Mouse (Mus musculus): ENCODE results near the gene Zbtb33. TPM values are rescaled to one million over a fixed set of nuclear protein-coding genes. Genes with fewer than 3 reads are reported as not detected.

Zbtb33 gene
- total RNA-seq (2023), result 10 to 100 TPM; 34.8 to 39.0 TPM

DNA sequence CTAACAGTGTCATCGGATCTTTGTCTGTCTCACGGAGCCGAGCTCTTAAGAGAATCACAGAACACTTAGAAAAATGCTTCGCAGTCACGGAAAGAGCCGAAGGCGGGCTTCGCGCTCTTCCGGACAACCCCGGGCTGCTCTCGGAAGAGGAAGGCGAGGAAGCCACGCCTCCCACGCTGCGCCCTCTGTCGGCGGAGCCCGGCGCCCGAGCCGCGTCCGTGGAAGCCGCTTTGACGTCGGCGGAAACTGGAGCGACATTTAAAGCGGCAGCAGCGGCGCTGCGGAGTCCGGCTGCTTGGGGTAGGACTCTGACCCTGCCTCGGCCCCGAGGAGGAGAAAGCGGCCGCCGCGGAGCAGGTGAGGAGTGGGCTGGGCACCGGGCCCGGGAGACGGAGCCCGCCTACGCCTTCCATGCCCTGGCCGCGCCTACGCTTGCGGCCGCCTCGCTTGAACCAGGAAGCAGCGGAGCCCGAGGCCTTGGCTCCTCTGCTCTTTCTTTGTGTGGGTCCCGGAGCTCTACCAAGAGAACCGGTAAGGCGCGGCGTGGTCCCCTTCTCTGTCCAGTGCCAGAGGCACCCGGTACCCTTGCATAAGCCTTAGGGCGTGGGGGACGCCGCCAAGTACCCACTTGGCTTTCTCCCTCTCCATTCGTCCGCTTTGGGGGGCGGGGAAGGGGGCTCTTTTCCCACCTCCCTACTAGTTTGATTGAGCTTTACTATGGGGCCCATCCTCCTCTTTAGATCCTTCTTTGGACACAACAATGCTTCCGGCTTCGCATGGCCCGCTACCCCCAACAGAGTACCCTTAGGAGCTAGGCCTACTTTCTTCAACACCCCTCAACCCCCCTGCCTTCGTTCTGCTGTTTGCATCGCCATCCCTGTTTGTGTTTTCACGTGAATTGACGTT is at the start of gene Zbtb33:
Gene Zbtb33, plus strand, starts transcription at position 242 of the 906 bp plus-strand sequence.

Other genes with a start within 250 kb of the Zbtb33 start
- gene Btg1-ps1, start 171.0 kb upstream of the Zbtb33 start, total RNA-seq (2023), result not detected
- not detected for gene Btg1-ps2, start 146.7 kb upstream of the Zbtb33 start, total RNA-seq (2023)
- gene Rhox10, start 123.3 kb upstream of the Zbtb33 start, total RNA-seq (2023), result not detected
- not detected for gene Rhox11, start 104.7 kb upstream of the Zbtb33 start, total RNA-seq (2023)
- gene Rhox12, start 78.9 kb upstream of the Zbtb33 start, total RNA-seq (2023), result not detected
- not detected for gene Rhox13, start 68.6 kb upstream of the Zbtb33 start, total RNA-seq (2023)
- gene Tmem255a, start 62.6 kb downstream of the Zbtb33 start, total RNA-seq (2023), result under 1 TPM; 0.27 to 0.32 TPM
- not detected for gene Atp1b4, start 126.4 kb downstream of the Zbtb33 start, total RNA-seq (2023)